Mouse (Mus musculus) intestine, embryonic 15.5 days (tissue): ENCODE data around the gene Tln2. TPM values are rescaled to one million over a fixed set of nuclear protein-coding genes. Genes with fewer than 3 reads are reported as not detected.

Experiments used
- ATAC-seq: fragments of 200-750 bp; cut with Nextera tagmentation; 2 replicates; pipeline ENCODE4 v1.8.0; 2017; ENCODE audit warnings: moderate TSS enrichment, moderate library complexity
- H3K27ac ChIP-seq: fragments of 300-500 bp; sonication (generic); 2 replicates; pipeline ENCODE4 v1.5.1; 2015; ENCODE audit warnings: mild to moderate bottlenecking, inconsistent platforms
- H3K27me3 ChIP-seq: fragments of 300-500 bp; sonication (generic); replicated peaks from 2 replicates; pipeline ENCODE4 v1.6.1; 2015; ENCODE audit warnings: inconsistent platforms
- H3K36me3 ChIP-seq: fragments of 300-500 bp; sonication (generic); 2 replicates; pipeline ENCODE4 v1.6.1; 2015; ENCODE audit warnings: inconsistent platforms
- H3K4me1 ChIP-seq: fragments of 300-500 bp; sonication (generic); replicated peaks from 2 replicates; pipeline ENCODE4 v1.6.1; 2015; ENCODE audit warnings: inconsistent platforms
- H3K4me2 ChIP-seq: fragments of 300-500 bp; sonication (generic); replicated peaks from 2 replicates; pipeline ENCODE4 v1.6.1; 2015; ENCODE audit warnings: mild to moderate bottlenecking, inconsistent platforms
- H3K4me3 ChIP-seq: fragments of 300-500 bp; sonication (generic); replicated peaks from 2 replicates; pipeline ENCODE4 v1.5.1; 2015; ENCODE audit warnings: inconsistent platforms
- H3K9ac ChIP-seq: fragments of 300-500 bp; sonication (generic); 2 replicates; pipeline ENCODE4 v1.6.1; 2015; ENCODE audit warnings: inconsistent platforms
- H3K9me3 ChIP-seq: fragments of 300-500 bp; sonication (generic); 2 replicates; pipeline ENCODE4 v1.6.1; 2016; ENCODE audit warnings: inconsistent platforms
- WGBS: fragments of 180-500 bp; shearing (Covaris S2); methylation state at CpG from one replicate; pipeline ENCODE4 v1.1.7; 2015; 5-methylcytosine and 5-hydroxymethylcytosine counted together
- polyA plus RNA-seq: library from polyadenylated mRNA; unstranded; fragments of >200 nt; fragmentation: Nextera tagmentation; extraction: Ambion mirVana; gene quantifications from 2 replicates; pipeline ENCODE4 v1.2.1, GENCODE M21; 2015

Gene Tln2
- polyA plus RNA-seq, 1 experiment from 2014 or later, result 28.0 TPM

GRCm38 (mm10) chr9:67208420-67208819 is 351.1 kb downstream of the Tln2 start:
- no peaks in the 10 kb centered on the region for H3K4me1 ChIP-seq
- no peaks in the 10 kb centered on the region for H3K9me3 ChIP-seq
- WGBS, result 22% methylated on average over 3 of the region's 3 CpGs
- H3K4me2 ChIP-seq, result no peak overlapping the region
- H3K36me3 ChIP-seq, result no peaks in the 10 kb centered on the region
- H3K27me3 ChIP-seq, result no peaks in the 10 kb centered on the region
- H3K4me3 ChIP-seq, result no peak overlapping the region
- no peak overlapping the region for H3K27ac ChIP-seq
- H3K9ac ChIP-seq, result no peak overlapping the region
- no peak for ATAC-seq

- no peak overlapping the region for H3K9ac ChIP-seq
- ATAC-seq, result no peak
- whole genome bisulfite sequencing, result 46% methylated on average over 4 of the region's 4 CpGs
Measured at GRCm38 (mm10) chr9:67205175-67205574, 354.3 kb downstream of the Tln2 start.

DNA sequence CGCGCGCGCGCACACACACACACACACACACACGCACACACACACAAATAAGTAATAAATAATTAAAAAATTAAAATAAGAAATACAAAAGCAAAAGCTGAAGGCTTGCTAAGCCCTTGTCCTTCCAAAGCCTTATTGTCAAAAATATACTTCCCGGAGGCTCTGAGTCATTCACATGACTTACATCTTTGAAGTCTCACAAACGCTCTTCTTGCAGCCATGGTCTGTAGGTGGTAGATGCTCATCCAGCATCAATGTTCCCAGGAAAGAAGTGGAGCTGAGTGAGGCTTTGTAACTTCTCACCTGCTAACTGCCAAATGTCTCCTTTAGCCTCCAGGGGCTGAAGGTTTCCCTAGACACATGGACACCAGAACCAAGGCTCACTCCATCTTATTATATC is 362.9 kb downstream of the Tln2 start:
- H3K9ac ChIP-seq, result no peak overlapping the region
- no peaks in the 10 kb centered on the region for H3K36me3 ChIP-seq
- peaks cover 5% of the 10 kb centered on the region; the same call in 1 of the 2 replicates for H3K4me1 ChIP-seq
- H3K4me2 ChIP-seq, result no peak overlapping the region
- no peak for ATAC-seq
- H3K27me3 ChIP-seq, result no peaks in the 10 kb centered on the region
- no peaks in the 10 kb centered on the region for H3K9me3 ChIP-seq
- H3K27ac ChIP-seq, result no peak overlapping the region
- WGBS, result 95% methylated on average over 8 of the region's 8 CpGs
- no peak overlapping the region for H3K4me3 ChIP-seq

More at GRCm38 (mm10) chr9:67205175-67205574, 354.3 kb downstream of the Tln2 start:
- no peaks in the 10 kb centered on the region for H3K27me3 ChIP-seq
- H3K4me2 ChIP-seq, result no peak overlapping the region
- no peaks in the 10 kb centered on the region for H3K4me1 ChIP-seq
- H3K4me3 ChIP-seq, result no peak overlapping the region
- H3K36me3 ChIP-seq, result no peaks in the 10 kb centered on the region
- no peak overlapping the region for H3K27ac ChIP-seq
- H3K9me3 ChIP-seq, result no peaks in the 10 kb centered on the region

DNA sequence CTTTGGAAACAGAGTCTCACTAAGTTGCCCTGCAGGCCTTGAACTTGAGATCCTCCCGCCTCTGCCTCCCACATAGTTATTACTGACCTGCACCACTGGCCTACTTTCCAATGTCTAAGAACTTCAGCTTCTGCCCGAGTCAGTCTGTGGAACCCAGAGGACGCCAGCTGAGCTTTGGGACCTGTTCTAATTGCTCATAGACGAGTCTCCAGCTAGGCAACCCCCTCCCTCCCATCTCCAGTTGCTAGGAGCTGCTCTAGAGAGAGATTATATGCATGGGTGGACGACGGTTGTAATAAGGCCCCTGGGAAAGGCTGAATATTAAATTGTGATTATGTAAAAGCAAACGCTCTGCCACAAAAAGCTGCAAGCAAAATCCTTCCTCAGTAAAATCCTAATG is 364.2 kb downstream of the Tln2 start:
- H3K9me3 ChIP-seq, result no peaks in the 10 kb centered on the region
- peaks cover 8% of the 10 kb centered on the region for H3K4me1 ChIP-seq
- no peaks in the 10 kb centered on the region for H3K36me3 ChIP-seq
- WGBS, result 75% methylated on average over 7 of the region's 7 CpGs
- ATAC-seq, result no peak
- no peak overlapping the region for H3K9ac ChIP-seq
- no peak overlapping the region for H3K4me3 ChIP-seq
- no peaks in the 10 kb centered on the region for H3K27me3 ChIP-seq
- H3K27ac ChIP-seq, result no peak overlapping the region
- H3K4me2 ChIP-seq, result no peak overlapping the region

GRCm38 (mm10) chr9:67191488-67192331 is 367.8 kb downstream of the Tln2 start:
- H3K4me2 ChIP-seq, result 0 out of 2 replicates have a peak overlapping the region, but pooled peaks have one; percentile 3
- H3K4me1 ChIP-seq, result peaks cover 8% of the 10 kb centered on the region
- peak overlapping the region; percentile 70 for H3K27ac ChIP-seq
- H3K9me3 ChIP-seq, result no peaks in the 10 kb centered on the region
- H3K36me3 ChIP-seq, result no peaks in the 10 kb centered on the region
- no peaks in the 10 kb centered on the region for H3K27me3 ChIP-seq
- H3K4me3 ChIP-seq, result no peak overlapping the region
- ATAC-seq, result peak; percentile 76
- no peak overlapping the region for H3K9ac ChIP-seq
- WGBS, result 48% methylated on average over 10 of the region's 10 CpGs

GRCm38 (mm10) chr9:67187686-67188085 is 371.8 kb downstream of the Tln2 start:
- Histone ChIP-seq H3K27me3 (no peaks in the 10 kb centered on the region), H3K4me3 (no peak overlapping the region), H3K4me2 (no peak overlapping the region), H3K9me3 (no peaks in the 10 kb centered on the region), H3K4me1 (peaks cover 8% of the 10 kb centered on the region), H3K9ac (no peak overlapping the region), H3K36me3 (no peaks in the 10 kb centered on the region), H3K27ac (no peak overlapping the region)
- 76% methylated on average over 5 of the region's 5 CpGs for WGBS
- no peak for ATAC-seq

DNA sequence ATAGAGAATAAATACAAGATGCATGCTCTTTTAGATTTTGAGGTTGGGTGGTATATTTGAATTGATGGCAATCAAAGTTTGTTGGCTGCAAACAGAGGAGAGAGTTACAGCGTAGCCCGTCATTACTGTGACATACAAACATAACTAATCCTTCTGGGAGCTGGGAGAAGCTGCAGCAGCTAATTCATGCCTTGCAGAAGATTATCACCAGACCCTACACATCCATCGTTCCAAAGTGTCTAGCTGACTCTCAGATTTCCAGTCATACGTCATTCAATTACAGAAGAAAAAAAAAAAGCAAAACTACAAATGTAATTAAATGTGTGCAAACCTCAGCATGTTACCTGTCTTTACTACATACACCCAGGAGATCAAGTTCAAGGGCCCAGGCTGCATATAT is 372.3 kb downstream of the Tln2 start:
- Histone ChIP-seq H3K9me3 (no peaks in the 10 kb centered on the region), H3K27me3 (no peaks in the 10 kb centered on the region), H3K27ac (no peak overlapping the region), H3K9ac (no peak overlapping the region), H3K4me3 (no peak overlapping the region), H3K4me2 (no peak overlapping the region), H3K36me3 (no peaks in the 10 kb centered on the region), H3K4me1 (peaks cover 8% of the 10 kb centered on the region)
- WGBS, result 46% methylated on average over 4 of the region's 4 CpGs
- no peak for ATAC-seq

GRCm38 (mm10) chr9:67184556-67184955 is 374.9 kb downstream of the Tln2 start:
- Histone ChIP-seq H3K9me3 (no peaks in the 10 kb centered on the region), H3K27ac (no peak overlapping the region), H3K4me2 (no peak overlapping the region), H3K4me3 (no peak overlapping the region), H3K4me1 (no peaks in the 10 kb centered on the region), H3K36me3 (no peaks in the 10 kb centered on the region), H3K27me3 (no peaks in the 10 kb centered on the region), H3K9ac (no peak overlapping the region)
- ATAC-seq, result no peak
- 84% methylated on average over 2 of the region's 2 CpGs for WGBS

DNA sequence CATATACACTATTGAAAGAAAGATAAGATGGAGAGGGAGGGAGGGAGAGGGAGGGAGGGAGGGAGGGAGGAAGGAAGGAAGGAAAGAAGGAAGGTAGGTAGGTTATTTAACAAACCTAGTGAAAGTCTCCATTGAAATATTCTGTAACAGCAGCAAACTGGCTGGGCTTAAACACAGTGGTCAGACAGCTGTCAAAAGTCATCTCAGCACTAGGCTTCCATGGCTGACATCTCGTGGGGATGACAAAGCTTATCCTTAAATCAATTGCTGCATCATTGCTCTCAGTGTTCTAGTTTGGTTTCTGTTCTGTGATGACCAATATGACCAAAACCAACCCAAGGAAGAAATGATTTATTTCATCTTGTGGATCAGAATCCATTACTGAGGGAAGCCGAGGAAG is 376.0 kb downstream of the Tln2 start:
- WGBS, result 90% methylated on average over 2 of the region's 2 CpGs
- Histone ChIP-seq H3K27me3 (no peaks in the 10 kb centered on the region), H3K9me3 (no peaks in the 10 kb centered on the region), H3K36me3 (no peaks in the 10 kb centered on the region), H3K9ac (no peak overlapping the region), H3K4me1 (peaks cover 4% of the 10 kb centered on the region; the same call in 1 of the 2 replicates), H3K27ac (no peak overlapping the region), H3K4me2 (no peak overlapping the region), H3K4me3 (no peak overlapping the region)
- ATAC-seq, result no peak

GRCm38 (mm10) chr9:67182006-67182405 is 377.5 kb downstream of the Tln2 start:
- Histone ChIP-seq H3K27ac (peak overlapping the region; percentile 29), H3K4me3 (no peak overlapping the region), H3K9ac (no peak overlapping the region), H3K36me3 (no peaks in the 10 kb centered on the region), H3K4me2 (no peak overlapping the region), H3K9me3 (no peaks in the 10 kb centered on the region), H3K4me1 (peaks cover 9% of the 10 kb centered on the region; the same call in 1 of the 2 replicates), H3K27me3 (no peaks in the 10 kb centered on the region)
- peak; percentile 42 for ATAC-seq
- 47% methylated on average over 6 of the region's 6 CpGs for WGBS

- no peaks in the 10 kb centered on the region for H3K27me3 ChIP-seq
- H3K4me1 ChIP-seq, result peaks cover 11% of the 10 kb centered on the region
- no peaks in the 10 kb centered on the region for H3K36me3 ChIP-seq
- peak; percentile 89 for ATAC-seq
- no peaks in the 10 kb centered on the region for H3K9me3 ChIP-seq
- H3K9ac ChIP-seq, result no peak overlapping the region
- no peak overlapping the region for H3K4me3 ChIP-seq
- H3K27ac ChIP-seq, result peak overlapping the region; percentile 57
- WGBS, result 68% methylated on average over 1 of the region's 1 CpGs
- H3K4me2 ChIP-seq, result no peak overlapping the region
Measured at GRCm38 (mm10) chr9:67178709-67179108, 380.8 kb downstream of the Tln2 start.

DNA sequence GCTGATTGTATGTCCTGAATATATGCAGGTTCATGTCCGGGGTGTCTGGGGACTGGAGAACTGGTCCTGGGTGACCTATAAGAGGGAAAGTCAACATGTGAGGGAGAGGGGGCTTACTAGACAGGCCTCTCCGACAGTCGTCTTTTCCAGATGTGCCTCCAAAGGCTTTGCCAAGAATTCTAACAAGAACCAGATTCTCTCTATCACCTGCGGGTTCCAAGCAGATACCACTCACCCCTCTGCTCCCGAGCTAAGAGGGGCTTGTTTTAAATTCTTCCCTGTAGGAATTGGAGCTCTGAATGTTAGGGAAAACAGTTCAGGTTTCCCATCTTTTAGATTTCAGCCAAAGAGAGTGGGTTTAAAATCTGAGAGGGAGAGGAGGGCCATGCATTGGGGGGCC is 381.3 kb downstream of the Tln2 start:
- H3K9me3 ChIP-seq, result no peaks in the 10 kb centered on the region
- no peaks in the 10 kb centered on the region for H3K36me3 ChIP-seq
- H3K4me3 ChIP-seq, result no peak overlapping the region
- peak overlapping the region; percentile 57 for H3K27ac ChIP-seq
- H3K9ac ChIP-seq, result no peak overlapping the region
- no peak overlapping the region for H3K4me2 ChIP-seq
- ATAC-seq, result no peak
- H3K4me1 ChIP-seq, result peaks cover 11% of the 10 kb centered on the region
- no peaks in the 10 kb centered on the region for H3K27me3 ChIP-seq
- 48% methylated on average over 5 of the region's 5 CpGs for WGBS

DNA sequence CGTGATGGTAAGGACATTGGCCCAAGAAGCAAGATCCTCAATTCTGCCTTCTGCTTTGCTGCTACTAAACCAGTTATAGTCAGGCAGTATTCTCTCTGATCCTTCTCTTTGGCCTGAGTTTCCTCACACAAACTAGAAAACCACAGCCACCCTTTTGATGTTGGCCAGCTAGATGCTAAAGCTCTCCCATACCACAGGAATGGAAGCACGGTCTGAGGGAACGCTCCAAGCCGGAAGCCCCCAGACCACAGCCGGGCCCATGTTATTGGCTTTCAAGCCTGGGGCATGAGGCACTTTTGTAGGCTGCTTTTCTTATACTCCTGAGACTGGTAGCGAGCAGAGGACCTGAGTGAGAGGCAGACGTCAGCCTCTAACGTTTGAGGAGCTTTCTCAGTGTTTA is 383.4 kb downstream of the Tln2 start:
- Histone ChIP-seq H3K4me2 (no peak overlapping the region), H3K27me3 (no peaks in the 10 kb centered on the region), H3K36me3 (no peaks in the 10 kb centered on the region), H3K27ac (0 out of 2 replicates have a peak overlapping the region, but pooled peaks have one; percentile 17), H3K4me3 (no peak overlapping the region), H3K9ac (no peak overlapping the region), H3K4me1 (peaks cover 11% of the 10 kb centered on the region), H3K9me3 (no peaks in the 10 kb centered on the region)
- WGBS, result 71% methylated on average over 8 of the region's 8 CpGs
- no peak for ATAC-seq
